Mouse (Mus musculus): Measurements from ENCODE around the gene Vmn1r38. TPM values are rescaled to one million over a fixed set of nuclear protein-coding genes. Genes with fewer than 3 reads are reported as not detected.
"Not testable (repeated sequence)": the region's sequence is repeated elsewhere in the genome, so short reads cannot be mapped to it uniquely, and the experiment has no call there.

Vmn1r38 gene
- not detected in 2 replicates for polyA plus RNA-seq (2011; ENCODE audit: insufficient read depth, insufficient read length, low read depth, missing spikeins)

- not testable (repeated sequence) for H3K36me3 ChIP-seq (ENCODE audit: control insufficient read depth, insufficient read depth, low read length, poor library complexity, severe bottlenecking); H3K27me3 ChIP-seq (ENCODE audit: control insufficient read depth, insufficient read depth, low read length, poor library complexity, severe bottlenecking); H3K4me3 ChIP-seq (ENCODE audit: low read depth, low read length); H3K9ac ChIP-seq (ENCODE audit: low read depth, poor library complexity, severe bottlenecking); H3K27ac ChIP-seq (ENCODE audit: insufficient read depth, low read length); H3K4me1 ChIP-seq (ENCODE audit: control insufficient read depth, insufficient read depth, low read length); H3K9me3 ChIP-seq (replicated peaks; ENCODE audit: control insufficient read depth, insufficient read depth, low read length, poor library complexity, severe bottlenecking)
Observed at GRCm38 (mm10) chr6:66782527-66782926, at the start of gene Vmn1r38. Vmn1r38 (minus strand) TSS chr6:66782627.

GRCm38 (mm10) chr6:66810509-66810908, 28.1 kb upstream of the Vmn1r38 start, which contains the start of gene Vmn1r39:
Vmn1r39 (minus strand) TSS chr6:66810609.
- no peak for TF ChIP-seq CTCF (IDR thresholded peaks at IDR 0.05; ENCODE audit: low read depth, low read length)
- no peak for TF ChIP-seq POLR2A (IDR thresholded peaks at IDR 0.05; ENCODE audit: insufficient read depth, low read length)
- no peak for TF ChIP-seq EP300 (IDR thresholded peaks at IDR 0.05; ENCODE audit: insufficient read depth, low read depth, low read length)
- no peak within 1 kb of the TSS for H3K9ac ChIP-seq (ENCODE audit: low read depth, poor library complexity, severe bottlenecking)

GRCm38 (mm10) chr6:66806311-66806710, 23.9 kb upstream of the Vmn1r38 start:
- Histone ChIP-seq H3K9me3 (replicated peaks; ENCODE audit: control insufficient read depth, insufficient read depth, low read length, poor library complexity, severe bottlenecking) (no peaks in the 10 kb centered on the region), H3K9ac (ENCODE audit: low read depth, poor library complexity, severe bottlenecking) (no peak overlapping the region), H3K4me1 (ENCODE audit: control insufficient read depth, insufficient read depth, low read length) (no peaks in the 10 kb centered on the region), H3K36me3 (ENCODE audit: control insufficient read depth, insufficient read depth, low read length, poor library complexity, severe bottlenecking) (no peaks in the 10 kb centered on the region), H3K4me3 (ENCODE audit: low read depth, low read length) (no peak overlapping the region), H3K27me3 (ENCODE audit: control insufficient read depth, insufficient read depth, low read length, poor library complexity, severe bottlenecking) (no peaks in the 10 kb centered on the region), H3K27ac (ENCODE audit: insufficient read depth, low read length) (no peak overlapping the region)
- TF ChIP-seq CTCF (IDR thresholded peaks at IDR 0.05; ENCODE audit: low read depth, low read length) (no peak), POLR2A (IDR thresholded peaks at IDR 0.05; ENCODE audit: insufficient read depth, low read length) (no peak), EP300 (IDR thresholded peaks at IDR 0.05; ENCODE audit: insufficient read depth, low read depth, low read length) (no peak)

More at GRCm38 (mm10) chr6:66810509-66810908, 28.1 kb upstream of the Vmn1r38 start, which contains the start of gene Vmn1r39:
- Histone ChIP-seq H3K9me3 (replicated peaks; ENCODE audit: control insufficient read depth, insufficient read depth, low read length, poor library complexity, severe bottlenecking) (no peaks in the 10 kb centered on the region), H3K4me1 (ENCODE audit: control insufficient read depth, insufficient read depth, low read length) (no peaks in the 10 kb centered on the region), H3K4me3 (ENCODE audit: low read depth, low read length) (no peak within 1 kb of the TSS), H3K27ac (ENCODE audit: insufficient read depth, low read length) (no peak within 1 kb of the TSS), H3K36me3 (ENCODE audit: control insufficient read depth, insufficient read depth, low read length, poor library complexity, severe bottlenecking) (no peaks in the 10 kb centered on the region), H3K27me3 (ENCODE audit: control insufficient read depth, insufficient read depth, low read length, poor library complexity, severe bottlenecking) (no peaks in the 10 kb centered on the region)

- H3K27me3 ChIP-seq (ENCODE audit: control insufficient read depth, insufficient read depth, low read length, poor library complexity, severe bottlenecking) = no peaks in the 10 kb centered on the region
- H3K36me3 ChIP-seq (ENCODE audit: control insufficient read depth, insufficient read depth, low read length, poor library complexity, severe bottlenecking) = no peaks in the 10 kb centered on the region
- no peak overlapping the region for H3K4me3 ChIP-seq (ENCODE audit: low read depth, low read length)
- no peak for TF ChIP-seq EP300 (IDR thresholded peaks at IDR 0.05; ENCODE audit: insufficient read depth, low read depth, low read length)
- no peak for TF ChIP-seq CTCF (IDR thresholded peaks at IDR 0.05; ENCODE audit: low read depth, low read length)
- TF ChIP-seq POLR2A (IDR thresholded peaks at IDR 0.05; ENCODE audit: insufficient read depth, low read length) = no peak
- H3K27ac ChIP-seq (ENCODE audit: insufficient read depth, low read length) = no peak overlapping the region
- no peak overlapping the region for H3K9ac ChIP-seq (ENCODE audit: low read depth, poor library complexity, severe bottlenecking)
- no peaks in the 10 kb centered on the region for H3K9me3 ChIP-seq (replicated peaks; ENCODE audit: control insufficient read depth, insufficient read depth, low read length, poor library complexity, severe bottlenecking)
- no peaks in the 10 kb centered on the region for H3K4me1 ChIP-seq (ENCODE audit: control insufficient read depth, insufficient read depth, low read length)
Observed at GRCm38 (mm10) chr6:66805713-66806112, 23.3 kb upstream of the Vmn1r38 start.

GRCm38 (mm10) chr6:66729082-66729481, 53.3 kb downstream of the Vmn1r38 start, which contains the start of gene Vmn1r37:
Vmn1r37 (plus strand) TSS chr6:66729382.
- not testable (repeated sequence) for H3K4me3 ChIP-seq (ENCODE audit: low read depth, low read length); H3K9me3 ChIP-seq (replicated peaks; ENCODE audit: control insufficient read depth, insufficient read depth, low read length, poor library complexity, severe bottlenecking); H3K4me1 ChIP-seq (ENCODE audit: control insufficient read depth, insufficient read depth, low read length); H3K9ac ChIP-seq (ENCODE audit: low read depth, poor library complexity, severe bottlenecking); H3K36me3 ChIP-seq (ENCODE audit: control insufficient read depth, insufficient read depth, low read length, poor library complexity, severe bottlenecking); H3K27ac ChIP-seq (ENCODE audit: insufficient read depth, low read length); H3K27me3 ChIP-seq (ENCODE audit: control insufficient read depth, insufficient read depth, low read length, poor library complexity, severe bottlenecking)

Other genes with a start within 250 kb of the Vmn1r38 start
- gene Mad2l1, start 247.2 kb downstream of the Vmn1r38 start, polyA plus RNA-seq (2011; ENCODE audit: insufficient read depth, insufficient read length, low read depth, missing spikeins) = 216 and 238 TPM in 2 replicates
- gene Vmn1r32, start 222.5 kb downstream of the Vmn1r38 start, polyA plus RNA-seq (2011; ENCODE audit: insufficient read depth, insufficient read length, low read depth, missing spikeins) = not detected in 2 replicates
- gene Vmn1r33, start 164.3 kb downstream of the Vmn1r38 start, polyA plus RNA-seq (2011; ENCODE audit: insufficient read depth, insufficient read length, low read depth, missing spikeins) = not detected in 2 replicates
- gene Vmn1r34, start 138.7 kb downstream of the Vmn1r38 start, polyA plus RNA-seq (2011; ENCODE audit: insufficient read depth, insufficient read length, low read depth, missing spikeins) = not detected in 2 replicates
- gene Vmn1r35, start 96.7 kb downstream of the Vmn1r38 start, polyA plus RNA-seq (2011; ENCODE audit: insufficient read depth, insufficient read length, low read depth, missing spikeins) = not detected in 2 replicates
- not detected in 2 replicates for gene Vmn1r36, start 63.5 kb downstream of the Vmn1r38 start, polyA plus RNA-seq (2011; ENCODE audit: insufficient read depth, insufficient read length, low read depth, missing spikeins)
- gene Vmn1r37, start 53.2 kb downstream of the Vmn1r38 start, polyA plus RNA-seq (2011; ENCODE audit: insufficient read depth, insufficient read length, low read depth, missing spikeins) = not detected in 2 replicates
- not detected in 2 replicates for gene Vmn1r39, start 28.0 kb upstream of the Vmn1r38 start, polyA plus RNA-seq (2011; ENCODE audit: insufficient read depth, insufficient read length, low read depth, missing spikeins)
- gene Gng12, start 113.8 kb upstream of the Vmn1r38 start, polyA plus RNA-seq (2011; ENCODE audit: insufficient read depth, insufficient read length, low read depth, missing spikeins) = 53.0 and 54.0 TPM in 2 replicates

Data from ES-Bruce4 (cell line).